Mouse (Mus musculus) lung, embryonic 14.5 days (tissue): ENCODE measurements around the gene Smco2. TPM values are rescaled to one million over a fixed set of nuclear protein-coding genes. Genes with fewer than 3 reads are reported as not detected.

Experiments used
- ATAC-seq: fragments of 200-750 bp; cut with Nextera tagmentation; 2 replicates; pipeline ENCODE4 v1.8.0; 2017; ENCODE audit warnings: mild to moderate bottlenecking, moderate TSS enrichment, moderate library complexity; ENCODE audit not compliant: insufficient read depth
- DNase-seq: peaks from one replicate; pipeline ENCODE4 v3.0.0-alpha.2; 2015
- H3K27ac ChIP-seq: fragments of 300-500 bp; sonication (generic); 2 replicates; pipeline ENCODE4 v1.5.1; 2014; ENCODE audit warnings: low read depth, mild to moderate bottlenecking, moderate library complexity
- H3K27me3 ChIP-seq: fragments of 300-500 bp; sonication (generic); 2 replicates; pipeline ENCODE4 v1.6.1; 2014; ENCODE audit warnings: low read length, control low read depth; ENCODE audit not compliant: insufficient read depth
- H3K36me3 ChIP-seq: fragments of 300-500 bp; sonication (generic); 2 replicates; pipeline ENCODE4 v1.6.1; 2014; ENCODE audit warnings: control low read depth; ENCODE audit not compliant: insufficient read depth
- H3K4me1 ChIP-seq: fragments of 300-500 bp; sonication (generic); 2 replicates; pipeline ENCODE4 v1.6.1; 2014; ENCODE audit warnings: antibody characterized with exemption, control low read depth; ENCODE audit not compliant: insufficient read depth
- H3K4me2 ChIP-seq: fragments of 300-500 bp; sonication (generic); 2 replicates; pipeline ENCODE4 v1.6.1; 2014; ENCODE audit warnings: mild to moderate bottlenecking
- H3K4me3 ChIP-seq: fragments of 300-500 bp; sonication (generic); 2 replicates; pipeline ENCODE4 v1.5.1; 2014; ENCODE audit warnings: low read depth, low read length
- H3K9ac ChIP-seq: fragments of 300-500 bp; sonication (generic); 2 replicates; pipeline ENCODE4 v1.6.1; 2014
- H3K9me3 ChIP-seq: fragments of 300-500 bp; sonication (generic); 2 replicates; pipeline ENCODE4 v1.6.1; 2016; ENCODE audit warnings: low read depth, low read length, control low read depth
- CTCF ChIP-seq: IDR thresholded peaks from 2 replicates; pipeline ENCODE4 v1.5.1; 2016; ENCODE audit warnings: antibody characterized with exemption, low read depth
- WGBS: fragments of 180-500 bp; shearing (Covaris S2); extraction: QIAGEN DNeasy Blood & Tissue Kit; methylation state at CpG from one replicate; pipeline ENCODE4 v1.1.7; 2014; 5-methylcytosine and 5-hydroxymethylcytosine counted together
- polyA plus RNA-seq: library from polyadenylated mRNA; unstranded; fragments of >200 nt; fragmentation: Nextera tagmentation; extraction: Ambion mirVana; gene quantifications from 2 replicates; pipeline ENCODE4 v1.2.1, GENCODE M21; 2014

Gene Smco2
- polyA plus RNA-seq, 1 experiment from 2014 or later, result not detected

GRCm38 (mm10) chr6:146908801-146909200 lies 58.9 kb downstream of the Smco2 start:
- H3K4me2 ChIP-seq, result no peak overlapping the region
- H3K9me3 ChIP-seq, result no peaks in the 10 kb centered on the region
- 72% methylated on average over 2 of the region's 2 CpGs for WGBS
- H3K4me3 ChIP-seq, result no peak overlapping the region
- no peaks in the 10 kb centered on the region for H3K36me3 ChIP-seq
- H3K27ac ChIP-seq, result no peak overlapping the region
- DNase-seq (no peak), ATAC-seq (no peak)
- TF ChIP-seq CTCF, result no peak
- H3K4me1 ChIP-seq, result peaks cover 35% of the 10 kb centered on the region
- H3K27me3 ChIP-seq, result no peaks in the 10 kb centered on the region
- H3K9ac ChIP-seq, result no peak overlapping the region

DNA sequence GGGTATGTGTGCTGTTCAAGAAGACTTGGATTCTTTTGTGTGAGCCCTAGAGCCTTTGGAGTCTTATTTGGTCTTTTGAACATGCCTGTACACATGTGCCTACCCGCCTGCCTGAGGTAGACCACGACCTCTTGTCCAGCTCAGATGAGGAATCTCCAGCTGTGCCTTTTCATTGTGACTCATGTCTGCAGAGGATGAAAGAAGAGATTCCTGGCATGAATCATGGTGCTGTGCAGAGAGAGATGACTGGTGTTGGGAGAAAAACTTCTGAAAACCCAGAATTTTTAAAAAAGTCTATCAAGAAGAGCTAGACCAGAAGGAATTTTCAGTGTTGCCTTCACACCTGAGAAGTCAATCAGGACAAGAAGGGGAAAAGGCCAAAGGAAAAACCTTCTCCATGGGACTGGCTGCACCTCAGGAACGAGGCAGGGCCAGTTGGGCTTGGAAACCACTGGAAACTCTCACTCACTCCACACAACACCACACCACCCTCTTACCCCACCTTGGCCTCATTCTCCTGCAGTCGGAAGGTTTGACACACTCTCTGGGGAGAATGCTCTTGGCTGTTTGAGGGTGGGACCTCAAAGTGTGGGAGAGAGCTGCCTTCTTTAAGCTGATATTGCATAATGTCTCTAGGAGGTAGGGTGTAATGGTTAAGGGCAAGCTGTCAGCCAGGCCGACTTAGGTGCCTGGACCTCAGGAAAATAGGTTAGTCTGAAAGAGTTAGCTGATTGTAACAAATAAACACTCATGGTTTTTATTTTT lies 60.0 kb downstream of the Smco2 start:
- no peak for DNase-seq
- no peak for TF ChIP-seq CTCF
- no peak overlapping the region for H3K27ac ChIP-seq
- H3K36me3 ChIP-seq, result no peaks in the 10 kb centered on the region
- no peaks in the 10 kb centered on the region for H3K27me3 ChIP-seq
- 76% methylated on average over 5 of the region's 5 CpGs for WGBS
- H3K4me1 ChIP-seq, result peaks cover 39% of the 10 kb centered on the region
- H3K9me3 ChIP-seq, result no peaks in the 10 kb centered on the region
- no peak overlapping the region for H3K9ac ChIP-seq
- no peak overlapping the region for H3K4me2 ChIP-seq
- no peak overlapping the region for H3K4me3 ChIP-seq
- ATAC-seq, result no peak

DNA sequence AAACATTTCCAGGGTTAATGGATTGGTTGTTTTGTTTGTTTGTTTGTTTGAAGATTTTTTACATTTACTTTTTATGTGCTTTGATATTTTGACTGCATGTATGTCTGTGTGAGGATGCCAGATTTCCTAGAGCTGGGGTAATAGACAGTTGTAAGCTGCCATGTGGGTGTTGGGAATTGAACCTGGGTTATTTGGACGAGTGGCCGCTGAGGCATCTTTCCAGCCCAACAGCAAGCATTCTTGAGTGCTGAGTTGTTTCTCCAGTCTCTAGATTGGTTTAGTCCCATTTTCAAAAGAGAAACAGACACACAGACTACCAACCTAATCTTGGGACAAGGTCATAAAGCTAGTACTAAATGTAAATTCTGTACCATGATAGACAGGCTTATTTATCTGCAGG lies 60.9 kb downstream of the Smco2 start:
- Histone ChIP-seq H3K4me3 (no peak overlapping the region), H3K27ac (no peak overlapping the region), H3K9ac (no peak overlapping the region), H3K27me3 (no peaks in the 10 kb centered on the region), H3K4me1 (peaks cover 40% of the 10 kb centered on the region), H3K9me3 (no peaks in the 10 kb centered on the region), H3K36me3 (no peaks in the 10 kb centered on the region), H3K4me2 (no peak overlapping the region)
- ATAC-seq, result no peak
- DNase-seq, result no peak
- TF ChIP-seq CTCF, result no peak
- 88% methylated on average over 2 of the region's 2 CpGs for WGBS

DNA sequence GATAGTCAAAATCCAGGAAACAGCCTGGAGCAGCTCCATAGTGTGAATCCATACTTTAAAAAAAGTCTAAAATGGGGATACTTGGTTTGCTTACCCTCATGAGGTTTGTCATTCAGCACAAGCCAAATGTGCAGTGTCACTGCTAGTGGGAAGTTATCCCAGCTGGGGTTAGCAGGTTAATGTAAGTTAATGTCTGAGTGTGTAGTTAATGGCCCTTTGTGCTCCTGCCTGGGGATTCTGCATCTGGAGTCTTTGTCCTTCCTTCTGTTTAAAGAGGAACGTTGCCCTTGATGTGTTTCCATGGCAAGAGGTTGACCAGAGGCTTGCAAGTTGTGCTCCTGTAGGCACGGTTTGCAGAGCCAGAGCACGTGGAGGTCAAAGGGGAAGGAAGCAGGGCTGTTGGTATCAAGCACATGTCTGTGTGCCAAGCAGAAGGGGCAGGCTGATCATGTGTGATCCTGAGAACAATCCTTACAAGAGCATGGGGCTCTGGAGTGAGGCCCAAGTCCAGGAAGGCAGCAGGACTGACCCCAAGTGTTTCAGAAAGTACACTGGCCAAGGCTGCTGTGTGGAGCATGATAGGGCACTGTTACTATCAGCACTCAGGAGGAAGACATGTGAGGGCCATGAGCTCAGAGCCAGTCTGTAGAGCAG lies 63.1 kb downstream of the Smco2 start:
- no peak overlapping the region for H3K9ac ChIP-seq
- H3K27me3 ChIP-seq, result no peaks in the 10 kb centered on the region
- H3K36me3 ChIP-seq, result no peaks in the 10 kb centered on the region
- peaks cover 36% of the 10 kb centered on the region for H3K4me1 ChIP-seq
- ATAC-seq (peak; percentile 63; the same call in 1 of the 2 replicates), DNase-seq (no peak)
- no peaks in the 10 kb centered on the region for H3K9me3 ChIP-seq
- peak overlapping the region; percentile 75 for H3K27ac ChIP-seq
- no peak overlapping the region for H3K4me3 ChIP-seq
- WGBS, result 16% methylated on average over 3 of the region's 3 CpGs
- H3K4me2 ChIP-seq, result peak overlapping the region; percentile 10; the same call in 1 of the 2 replicates
- TF ChIP-seq CTCF, result no peak

DNA sequence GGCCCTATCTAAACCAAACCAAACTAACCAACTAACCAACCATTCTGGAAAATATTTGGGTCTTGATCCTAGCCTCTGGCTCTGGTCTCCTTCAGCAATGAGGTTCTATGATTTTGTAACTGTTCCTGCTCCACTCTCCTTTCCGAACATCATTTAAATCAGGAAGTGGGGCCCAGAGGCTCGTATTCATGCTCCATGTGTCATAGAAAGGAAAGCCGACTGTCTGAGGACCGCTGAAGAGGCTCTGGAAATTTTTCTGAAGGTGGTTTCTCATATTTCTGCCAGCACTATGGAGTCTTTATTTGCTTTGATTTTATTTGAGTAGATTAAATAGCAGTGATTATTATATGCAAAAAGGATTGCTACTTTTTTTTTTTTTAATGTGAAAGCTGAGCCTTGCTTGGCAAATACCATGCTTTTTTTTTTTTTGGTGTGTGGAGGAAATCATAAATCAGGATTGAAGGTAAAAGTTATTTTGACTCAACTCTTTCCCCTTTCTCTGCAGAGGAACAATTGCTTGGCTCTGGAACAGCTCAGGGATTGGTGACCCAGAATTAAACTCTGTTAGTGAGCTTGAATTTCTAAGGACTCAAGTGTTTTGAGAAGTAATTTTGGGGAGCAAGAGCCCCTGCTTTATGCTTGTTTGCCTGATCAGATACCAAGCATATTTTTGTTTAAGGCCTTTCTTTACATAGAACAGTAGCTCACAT lies 63.7 kb downstream of the Smco2 start:
- Histone ChIP-seq H3K4me1 (peaks cover 36% of the 10 kb centered on the region), H3K9ac (no peak overlapping the region)
- peak; percentile 29; the same call in 1 of the 2 replicates for ATAC-seq

GRCm38 (mm10) chr6:146915808-146916207 lies 65.9 kb downstream of the Smco2 start:
- Histone ChIP-seq H3K4me3 (no peak overlapping the region), H3K9ac (no peak overlapping the region), H3K4me2 (no peak overlapping the region), H3K27me3 (no peaks in the 10 kb centered on the region), H3K4me1 (peaks cover 29% of the 10 kb centered on the region), H3K36me3 (no peaks in the 10 kb centered on the region), H3K27ac (no peak overlapping the region), H3K9me3 (no peaks in the 10 kb centered on the region)
- WGBS, result 81% methylated on average over 1 of the region's 1 CpGs
- TF ChIP-seq CTCF, result no peak
- ATAC-seq (no peak), DNase-seq (no peak)

More for the DNA sequence above, 63.7 kb downstream of the Smco2 start:
- H3K27ac ChIP-seq, result peak overlapping the region; percentile 75
- H3K4me3 ChIP-seq, result no peak overlapping the region
- H3K36me3 ChIP-seq, result no peaks in the 10 kb centered on the region
- H3K27me3 ChIP-seq, result no peaks in the 10 kb centered on the region
- TF ChIP-seq CTCF, result no peak
- peak; percentile 62 for DNase-seq
- H3K4me2 ChIP-seq, result peak overlapping the region; percentile 10; the same call in 1 of the 2 replicates
- WGBS, result 9% methylated on average over 4 of the region's 4 CpGs
- H3K9me3 ChIP-seq, result no peaks in the 10 kb centered on the region

DNA sequence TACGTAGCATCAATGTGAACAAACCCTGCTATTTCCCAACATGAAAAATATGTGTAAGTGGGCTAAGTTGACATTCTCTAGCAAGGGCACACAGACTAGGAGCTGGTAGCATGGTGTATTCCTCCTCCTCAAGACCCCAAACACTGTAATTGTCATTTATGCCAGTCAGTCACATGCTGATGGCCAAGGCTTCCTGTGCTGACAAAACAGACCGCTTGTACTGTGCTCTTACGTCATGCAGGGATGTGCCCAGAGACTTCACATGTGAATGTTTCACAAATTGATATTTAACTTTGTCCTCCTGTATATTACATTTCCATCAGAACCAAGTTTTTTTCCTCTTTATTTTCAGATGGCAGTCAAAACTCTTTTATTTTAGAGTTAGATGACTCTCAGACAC lies 67.5 kb downstream of the Smco2 start:
- TF ChIP-seq CTCF, result no peak
- Histone ChIP-seq H3K27ac (no peak overlapping the region), H3K4me2 (no peak overlapping the region), H3K9ac (no peak overlapping the region), H3K4me3 (no peak overlapping the region), H3K4me1 (peaks cover 16% of the 10 kb centered on the region), H3K27me3 (no peaks in the 10 kb centered on the region), H3K36me3 (no peaks in the 10 kb centered on the region), H3K9me3 (no peaks in the 10 kb centered on the region)
- 78% methylated on average over 3 of the region's 3 CpGs for WGBS
- ATAC-seq, result no peak
- no peak for DNase-seq
